Mouse (Mus musculus) brown adipose tissue, adult 24 weeks (tissue): ENCODE measurements around the gene Sult6b1. TPM values are rescaled to one million over a fixed set of nuclear protein-coding genes. Genes with fewer than 3 reads are reported as not detected.

Source experiments
- H3K27ac ChIP-seq: fragments of 200-500 bp; replicated peaks from 2 replicates; pipeline ENCODE4 v1.5.1; 2012; ENCODE audit warnings: low read depth, mild to moderate bottlenecking, low read length
- H3K4me1 ChIP-seq: fragments of 200-500 bp; 2 replicates; pipeline ENCODE4 v1.6.1; 2012; ENCODE audit warnings: low read length, mixed read lengths; ENCODE audit not compliant: control insufficient read depth, insufficient read depth, insufficient read length
- H3K4me3 ChIP-seq: fragments of 200-500 bp; 2 replicates; pipeline ENCODE4 v1.5.1; 2012; ENCODE audit warnings: low read depth, mild to moderate bottlenecking, low read length, moderate library complexity; ENCODE audit not compliant: insufficient read depth
- polyA plus RNA-seq: library from polyadenylated mRNA; stranded (reverse); fragments of >200 nt; gene quantifications from 2 replicates; pipeline ENCODE4 v1.2.4, GENCODE M21; 2012; ENCODE audit not compliant: missing spikeins, insufficient read depth, insufficient read length

Gene Sult6b1
- polyA plus RNA-seq, 1 experiment: not detected

- Histone ChIP-seq H3K4me1 (no peaks in the 10 kb centered on the region), H3K4me3 (no peak overlapping the region), H3K27ac (no peak overlapping the region)
Measured at GRCm38 (mm10) chr17:78909374-78909773, 2.6 kb upstream of the Sult6b1 start.

GRCm38 (mm10) chr17:78903158-78903557 is 3.6 kb downstream of the Sult6b1 start:
- no peak overlapping the region for H3K27ac ChIP-seq
- no peak overlapping the region for H3K4me3 ChIP-seq

GRCm38 (mm10) chr17:78895394-78895793 is 11.4 kb downstream of the Sult6b1 start:
- no peaks in the 10 kb centered on the region for H3K4me1 ChIP-seq
- H3K27ac ChIP-seq: no peak overlapping the region
- peak overlapping the region; percentile 42 for H3K4me3 ChIP-seq

More at GRCm38 (mm10) chr17:78903158-78903557, 3.6 kb downstream of the Sult6b1 start:
- no peaks in the 10 kb centered on the region for H3K4me1 ChIP-seq

DNA sequence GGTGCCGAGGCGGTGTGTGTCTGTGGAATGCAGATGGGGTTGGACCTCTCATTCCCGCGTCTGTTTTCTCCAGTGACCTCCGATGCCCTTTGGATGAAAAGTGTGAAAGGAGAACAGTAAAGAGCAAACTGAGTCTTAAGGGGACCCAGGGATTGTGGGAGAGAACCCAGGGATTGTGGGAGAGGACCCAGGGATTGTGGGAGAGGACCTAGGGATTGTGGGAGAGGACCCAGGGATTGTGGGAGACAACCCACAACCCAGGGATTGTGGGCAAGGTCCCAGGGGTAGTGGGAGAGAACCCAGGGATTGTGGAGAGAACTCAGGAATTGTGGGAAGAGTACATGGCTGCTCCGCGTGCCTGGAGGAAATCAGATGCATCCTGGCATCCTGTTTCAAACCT is 11.8 kb downstream of the Sult6b1 start:
- Histone ChIP-seq H3K27ac (no peak overlapping the region), H3K4me1 (no peaks in the 10 kb centered on the region), H3K4me3 (no peak overlapping the region)

- Histone ChIP-seq H3K27ac (no peak overlapping the region), H3K4me3 (no peak overlapping the region), H3K4me1 (no peaks in the 10 kb centered on the region)
Measured at GRCm38 (mm10) chr17:78891020-78891419, 15.8 kb downstream of the Sult6b1 start.

DNA sequence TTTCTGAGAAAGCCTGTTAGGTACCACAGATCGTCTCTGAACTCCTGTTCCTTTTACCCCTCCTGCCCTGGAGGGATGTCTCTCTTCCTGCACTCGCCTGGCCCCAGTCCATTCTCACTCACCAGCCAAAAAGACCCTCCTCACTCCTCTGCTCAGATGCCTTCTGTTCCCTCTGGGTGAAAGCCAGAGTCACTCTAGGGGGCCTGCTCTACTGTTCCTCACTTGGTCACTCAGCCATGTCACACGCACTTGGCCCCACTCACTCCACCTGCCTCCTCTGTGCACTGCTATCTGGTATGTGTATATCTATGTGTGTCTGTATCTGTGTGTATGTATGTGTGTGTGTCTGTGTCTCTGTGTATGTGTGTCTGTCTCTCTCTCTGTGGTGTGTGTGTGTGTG is 17.6 kb downstream of the Sult6b1 start:
- no peaks in the 10 kb centered on the region for H3K4me1 ChIP-seq
- H3K4me3 ChIP-seq: no peak overlapping the region
- no peak overlapping the region for H3K27ac ChIP-seq

GRCm38 (mm10) chr17:78888554-78888953 is 18.2 kb downstream of the Sult6b1 start:
- H3K4me3 ChIP-seq: no peak overlapping the region
- no peak overlapping the region for H3K27ac ChIP-seq
- no peaks in the 10 kb centered on the region for H3K4me1 ChIP-seq

- Histone ChIP-seq H3K27ac (no peak overlapping the region), H3K4me3 (no peak overlapping the region), H3K4me1 (no peaks in the 10 kb centered on the region; the same call in 1 of the 2 replicates)
Measured at GRCm38 (mm10) chr17:78885286-78886065, 21.3 kb downstream of the Sult6b1 start.

- Histone ChIP-seq H3K4me3 (no peak overlapping the region), H3K27ac (no peak overlapping the region), H3K4me1 (no peaks in the 10 kb centered on the region; the same call in 1 of the 2 replicates)
Measured at GRCm38 (mm10) chr17:78883291-78883690, 23.5 kb downstream of the Sult6b1 start.

GRCm38 (mm10) chr17:78882401-78883112 is 24.2 kb downstream of the Sult6b1 start, which contains the start of gene Eif2ak2:
Eif2ak2 (minus strand) TSS chr17:78882573.
- peak within 1 kb of the TSS; percentile 92 for H3K4me3 ChIP-seq

GRCm38 (mm10) chr17:78881878-78882304 is 24.9 kb downstream of the Sult6b1 start:
- no peaks in the 10 kb centered on the region; the same call in 1 of the 2 replicates for H3K4me1 ChIP-seq
- peak overlapping the region; percentile 92 for H3K4me3 ChIP-seq

More at GRCm38 (mm10) chr17:78882401-78883112, 24.2 kb downstream of the Sult6b1 start, which contains the start of gene Eif2ak2:
- Histone ChIP-seq H3K4me1 (no peaks in the 10 kb centered on the region; the same call in 1 of the 2 replicates), H3K27ac (peak within 1 kb of the TSS; percentile 75)

GRCm38 (mm10) chr17:78873886-78874285 is 32.9 kb downstream of the Sult6b1 start:
- Histone ChIP-seq H3K4me3 (no peak overlapping the region), H3K4me1 (no peaks in the 10 kb centered on the region), H3K27ac (no peak overlapping the region)

More at GRCm38 (mm10) chr17:78881878-78882304, 24.9 kb downstream of the Sult6b1 start:
- peak overlapping the region; percentile 75 for H3K27ac ChIP-seq

- H3K27ac ChIP-seq: no peak overlapping the region
- H3K4me3 ChIP-seq: no peak overlapping the region
- H3K4me1 ChIP-seq: no peaks in the 10 kb centered on the region
Measured at GRCm38 (mm10) chr17:78856243-78856642, 50.5 kb downstream of the Sult6b1 start.

DNA sequence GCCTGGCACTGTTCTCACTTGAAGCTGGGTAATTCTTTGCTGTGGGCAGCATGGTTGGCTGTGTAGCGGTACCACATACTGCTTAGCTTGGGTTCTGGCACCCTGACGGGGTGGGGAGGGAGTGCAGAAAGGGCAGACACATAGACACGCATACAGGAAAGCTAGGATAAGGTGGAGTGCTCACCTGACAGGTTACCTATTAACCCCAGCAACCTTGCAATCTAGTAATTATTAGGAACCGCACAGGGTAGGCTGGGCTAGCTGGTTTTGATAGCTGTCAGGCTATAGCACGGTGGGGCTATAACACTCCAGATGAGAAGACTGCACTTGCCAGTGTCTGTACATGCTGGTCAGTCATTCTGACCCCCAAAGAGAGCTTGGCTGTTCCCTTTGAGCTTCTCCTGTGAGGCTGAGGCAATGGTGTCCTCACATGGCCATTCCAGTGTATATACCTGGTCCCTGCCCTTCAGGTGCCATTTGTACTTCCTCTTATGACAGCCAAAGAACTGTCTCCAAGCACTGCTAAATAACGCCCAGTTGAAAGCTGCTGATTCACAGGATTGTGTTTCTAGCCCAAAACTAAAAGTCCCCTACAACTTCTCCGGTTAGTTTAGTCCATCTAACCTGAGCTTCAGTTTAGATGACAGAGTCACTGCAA is 64.4 kb downstream of the Sult6b1 start:
- Histone ChIP-seq H3K4me1 (peaks cover 2% of the 10 kb centered on the region; the same call in 1 of the 2 replicates), H3K4me3 (no peak overlapping the region), H3K27ac (no peak overlapping the region)

DNA sequence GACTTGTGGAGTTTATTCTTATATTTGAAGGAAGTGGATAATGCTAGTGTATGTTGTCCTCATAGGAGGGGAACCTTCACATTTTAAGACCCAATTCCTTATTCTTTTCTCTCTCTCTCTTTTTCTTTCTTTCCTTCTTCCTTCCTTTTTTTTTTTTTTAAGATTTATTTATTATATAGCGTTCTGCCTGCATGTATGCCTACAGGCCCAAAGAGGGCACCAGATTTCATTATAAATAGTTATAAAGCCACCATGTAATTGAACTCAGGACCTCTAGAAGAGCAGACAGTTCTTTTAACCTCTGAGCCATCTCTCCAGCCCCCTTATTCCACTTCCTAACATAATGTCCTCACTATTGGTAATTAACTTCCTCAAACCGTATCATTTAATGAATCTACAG is 70.7 kb downstream of the Sult6b1 start:
- H3K4me3 ChIP-seq: peak overlapping the region; percentile 75
- H3K4me1 ChIP-seq: peaks cover 2% of the 10 kb centered on the region; the same call in 1 of the 2 replicates
- no peak overlapping the region for H3K27ac ChIP-seq
